14 mouse cellular contexts compared by ENCODE assay signal in genomic region chr12:26342663-26343062, GRCm38 (mm10).
DNase-seq lines count a peak whose midpoint lies in the region; ATAC-seq and TF ChIP-seq lines count a peak whose summit lies in the region.
"Had no signal": no experiment of that assay in that cellular context is flagged by ENCODE, and none has a peak within 500 bp of the region (broad histone marks: within the 10 kb centered on the region; RNA-seq: fewer than 3 reads in every experiment).

No protein-coding gene starts in this region.

- no peak overlapping the region for H3K4me3 ChIP-seq in gastrocnemius, adult 2 months
- no peak overlapping the region for H3K4me3 ChIP-seq in kidney, embryonic 15.5 days (replicated peaks)
- no peak overlapping the region for H3K4me3 ChIP-seq in brown adipose tissue, adult 24 weeks (ENCODE audit: insufficient read depth, low read depth, low read length)
- H3K4me3 ChIP-seq: hindbrain, embryonic 13.5 days had no signal

- peak overlapping the region; percentile 9; the same call in 1 of the 2 replicates for H3K27ac ChIP-seq in gastrocnemius, adult 2 months
- peak overlapping the region; percentile 54 for H3K27ac ChIP-seq in kidney, embryonic 15.5 days
- peak overlapping the region; percentile 59 for H3K27ac ChIP-seq in brown adipose tissue, adult 24 weeks (replicated peaks; ENCODE audit: low read depth, low read length)
- H3K27ac ChIP-seq: hindbrain, embryonic 13.5 days had no signal

- ATAC-seq in kidney, embryonic 15.5 days (replicated peaks; ENCODE audit: low FRiP score), result peak; percentile 74
- ATAC-seq: forebrain, postnatal 0 days had no signal

- no peak for DNase-seq in gastrocnemius, adult 2 months
- no peak for DNase-seq in gastrocnemius, postnatal 10 days
- DNase-seq in kidney, adult 8-10 months, result no peak
- peak; percentile 59 for DNase-seq in lung, postnatal 10 days
- no peak for DNase-seq in frontal cortex, postnatal 25 days (ENCODE audit: low spot score in 2 of 2)
- DNase-seq in spleen, postnatal 36 days (ENCODE audit: low spot score in 2 of 2), result no peak
- DNase-seq: cerebellum, adult 9-11 months; forebrain, postnatal 0 days; left cerebral cortex, postnatal 4 days; right cerebral cortex, adult 18-20 months; thymus, postnatal 4 days had no signal

- intact Hi-C loops in gastrocnemius, adult 2 months (cut with DNase I), result no loop called here

- H3K27me3 ChIP-seq in kidney, embryonic 15.5 days, result no peaks in the 10 kb centered on the region
- H3K27me3 ChIP-seq: hindbrain, embryonic 13.5 days had no signal

- no peak overlapping the region for H3K4me2 ChIP-seq in kidney, embryonic 15.5 days
- H3K4me2 ChIP-seq: hindbrain, embryonic 13.5 days had no signal

- H3K9ac ChIP-seq in kidney, embryonic 15.5 days, result no peak overlapping the region
- H3K9ac ChIP-seq: forebrain, postnatal 0 days; hindbrain, embryonic 13.5 days had no signal

- 0 out of 2 replicates have a peak, but pooled peaks cover 8% of the 10 kb centered on the region for H3K4me1 ChIP-seq in kidney, embryonic 15.5 days
- H3K4me1 ChIP-seq in brown adipose tissue, adult 24 weeks (ENCODE audit: control insufficient read depth, insufficient read depth, insufficient read length, low read length), result peaks cover 16% of the 10 kb centered on the region; the same call in 1 of the 2 replicates

- TF ChIP-seq CTCF in gastrocnemius, adult 2 months (IDR thresholded peaks at IDR 0.05), result no peak

- WGBS in kidney, embryonic 15.5 days, result 73% methylated on average over 3 of the region's 3 CpGs

- peaks cover 16% of the 10 kb centered on the region for H3K36me3 ChIP-seq in kidney, embryonic 15.5 days

- H3K9me3 ChIP-seq in kidney, embryonic 15.5 days (replicated peaks), result no peaks in the 10 kb centered on the region
- H3K9me3 ChIP-seq: hindbrain, embryonic 13.5 days had no signal

Comparison
In these comparisons a context has a peak if more than half of its experiments do, and no peak if none do; other contexts are left out.
1. H3K27ac ChIP-seq: peak in every context shown above with its lines; median percentile 59 in brown adipose tissue, adult 24 weeks; 54 in kidney, embryonic 15.5 days; 9 in gastrocnemius, adult 2 months.